Mouse (Mus musculus): Measurements from ENCODE around the gene Cyp11a1.

- TF ChIP-seq CTCF (IDR thresholded peaks at IDR 0.05; ENCODE audit: insufficient read depth, low read length): no peak
- TF ChIP-seq POLR2A (IDR thresholded peaks at IDR 0.05; ENCODE audit: borderline replicate concordance, extremely low read depth, low read depth, low read length): no peak
Observed at GRCm38 (mm10) chr9:57992781-57993591, 13.2 kb upstream of the Cyp11a1 start.

Measured in lung, adult 2 months (tissue).